Mouse (Mus musculus) telencephalon, adult 2 months (tissue): ENCODE results near the gene Gjb3.

Experiments used
- DNase-seq: peaks from one replicate; pipeline ENCODE4 v3.0.0-alpha.2; 2011; ENCODE audit warnings: low read depth, low spot score

Gene Gjb3

DNA sequence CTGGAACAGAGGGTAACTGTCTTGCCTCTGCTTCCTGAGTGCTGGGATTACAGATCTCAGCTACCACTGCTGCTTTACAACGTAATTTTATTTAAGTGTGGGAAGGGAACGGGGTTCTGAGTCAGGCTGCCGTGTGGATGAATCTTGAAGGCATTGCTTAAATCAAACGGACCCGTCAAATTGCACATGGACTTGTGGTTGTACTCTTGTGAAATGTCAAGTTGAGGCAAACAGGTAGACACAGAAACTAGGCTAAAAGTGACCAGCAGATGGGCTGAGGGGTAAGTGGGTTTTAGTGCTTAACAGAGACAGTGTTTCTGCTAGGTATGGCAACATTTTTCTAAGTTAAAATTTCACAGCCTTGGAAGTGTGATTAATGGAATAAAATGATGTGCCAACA, 7.0 kb upstream of the Gjb3 start:
- no peak for DNase-seq

DNA sequence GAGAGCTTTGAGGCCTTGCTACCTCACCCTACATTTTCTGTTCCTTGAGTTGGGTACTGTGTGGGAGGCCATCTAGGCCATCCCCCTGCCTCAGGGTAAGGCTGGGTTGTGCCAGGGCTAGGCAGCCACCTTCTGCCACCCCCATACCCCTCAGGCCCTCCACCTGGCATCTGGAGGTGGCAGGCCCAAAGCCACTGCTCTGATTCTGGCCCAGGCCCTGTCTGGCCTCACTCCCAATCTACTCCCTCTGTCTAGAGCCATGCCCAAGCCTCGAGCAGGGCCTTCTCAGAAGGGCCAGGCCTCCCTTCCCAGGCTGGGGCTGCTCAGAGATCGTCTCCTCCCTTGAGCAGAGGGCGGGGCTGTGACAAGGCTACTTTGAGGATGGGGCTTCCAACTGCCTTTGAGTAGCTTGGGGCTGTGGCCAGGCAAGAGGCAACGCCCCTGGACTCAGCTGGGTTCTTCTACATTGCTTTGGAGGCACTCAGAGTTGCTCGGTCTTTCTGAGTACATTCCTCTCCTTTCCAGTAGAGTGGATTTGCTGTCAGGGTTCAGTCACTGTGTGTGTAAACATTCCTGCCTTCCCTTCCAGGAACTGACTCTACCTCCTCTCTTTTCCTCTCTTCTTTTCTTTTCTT, 4.3 kb upstream of the Gjb3 start:
- no peak for DNase-seq

- no peak for DNase-seq
Observed at GRCm38 (mm10) chr4:127331171-127331570, 527 bp upstream of the Gjb3 start.

GRCm38 (mm10) chr4:127329751-127330150, 893 bp downstream of the Gjb3 start:
- no peak for DNase-seq

DNA sequence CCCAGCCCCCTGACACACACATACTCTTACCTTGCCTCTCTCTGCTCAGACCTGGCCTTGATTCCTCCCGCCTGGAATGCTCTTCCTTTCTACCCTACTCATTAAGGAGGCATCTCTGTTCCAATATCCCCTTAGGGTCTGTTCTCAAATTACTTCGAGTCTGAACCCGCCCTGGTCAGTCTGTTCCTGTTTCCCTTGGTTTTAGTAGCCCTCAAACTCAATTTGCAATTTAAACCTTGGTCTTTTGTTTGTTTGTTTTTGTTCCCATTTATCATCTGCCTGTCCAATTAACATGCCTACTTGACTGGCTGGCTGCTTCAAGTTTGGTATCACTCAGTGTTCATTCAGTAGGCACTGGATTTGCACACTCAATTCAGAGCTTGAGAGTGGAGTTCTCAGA, 1.6 kb downstream of the Gjb3 start:
- no peak for DNase-seq

- DNase-seq = no peak
Observed at GRCm38 (mm10) chr4:127328378-127328777, 2.3 kb downstream of the Gjb3 start.

- no peak for DNase-seq
Observed at GRCm38 (mm10) chr4:127327749-127328148, 2.9 kb downstream of the Gjb3 start.

DNA sequence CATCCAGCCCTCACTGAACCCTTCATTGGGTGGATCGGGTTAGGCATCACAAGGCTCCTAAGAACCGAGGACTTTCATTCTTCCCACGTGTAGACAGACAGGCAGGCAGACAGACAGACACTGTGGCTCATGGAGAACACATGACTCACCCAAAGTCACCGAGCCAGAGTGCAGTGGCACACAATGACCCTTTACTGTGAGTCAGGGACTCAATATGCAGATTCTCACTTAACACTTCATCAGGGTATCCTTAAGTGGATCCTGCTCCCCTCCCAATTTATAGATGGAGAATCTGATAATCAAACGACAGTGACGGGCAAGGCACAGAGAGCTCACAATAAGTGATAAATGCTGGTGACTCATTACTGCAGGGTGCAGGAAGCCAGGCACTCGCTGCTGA, 3.4 kb downstream of the Gjb3 start:
- DNase-seq = no peak

- DNase-seq = no peak
Observed at GRCm38 (mm10) chr4:127325276-127325675, 5.4 kb downstream of the Gjb3 start.

DNA sequence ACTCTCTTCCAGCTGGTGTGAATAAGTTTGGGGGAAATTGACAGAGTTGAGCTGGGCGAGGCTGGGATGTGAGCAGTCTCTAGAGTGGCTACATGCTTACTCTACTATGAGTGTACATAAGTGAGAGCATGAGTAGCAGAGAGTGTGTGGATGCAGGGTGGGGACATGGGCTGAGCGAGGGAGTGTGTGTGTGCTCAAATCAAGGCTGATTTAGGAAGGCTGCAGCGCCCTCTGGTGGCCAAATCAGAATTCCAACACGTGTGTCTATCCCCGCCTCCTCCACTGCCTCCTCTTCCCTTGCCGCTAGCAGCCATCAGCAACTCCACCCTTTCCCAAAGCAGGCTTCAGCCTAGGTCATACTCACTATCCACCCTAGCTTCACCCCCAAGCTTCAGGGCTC, 5.9 kb downstream of the Gjb3 start:
- peak; percentile 73 for DNase-seq

GRCm38 (mm10) chr4:127324296-127324695, 6.3 kb downstream of the Gjb3 start:
- no peak for DNase-seq

- DNase-seq = no peak
Observed at GRCm38 (mm10) chr4:127323651-127324050, 7.0 kb downstream of the Gjb3 start.

DNA sequence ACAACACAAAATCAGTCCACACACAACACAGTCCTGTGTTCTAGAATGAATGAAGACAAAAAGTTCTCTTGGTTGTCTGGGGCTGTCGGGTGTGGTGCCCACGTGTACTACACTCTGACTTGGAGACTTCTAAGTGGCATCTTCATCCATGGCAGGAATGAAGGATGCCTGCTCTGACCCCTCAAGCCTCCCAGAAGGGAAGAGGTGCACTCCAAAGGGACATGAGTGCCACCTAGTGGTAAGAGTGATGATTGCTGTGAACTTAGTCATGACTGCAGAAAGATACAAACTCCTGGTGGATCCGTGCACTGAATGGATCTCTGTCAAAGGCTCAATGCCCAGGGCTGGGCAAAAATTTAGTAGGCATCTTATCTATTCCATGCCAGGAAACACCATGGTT, 11.0 kb downstream of the Gjb3 start:
- DNase-seq = no peak

DNA sequence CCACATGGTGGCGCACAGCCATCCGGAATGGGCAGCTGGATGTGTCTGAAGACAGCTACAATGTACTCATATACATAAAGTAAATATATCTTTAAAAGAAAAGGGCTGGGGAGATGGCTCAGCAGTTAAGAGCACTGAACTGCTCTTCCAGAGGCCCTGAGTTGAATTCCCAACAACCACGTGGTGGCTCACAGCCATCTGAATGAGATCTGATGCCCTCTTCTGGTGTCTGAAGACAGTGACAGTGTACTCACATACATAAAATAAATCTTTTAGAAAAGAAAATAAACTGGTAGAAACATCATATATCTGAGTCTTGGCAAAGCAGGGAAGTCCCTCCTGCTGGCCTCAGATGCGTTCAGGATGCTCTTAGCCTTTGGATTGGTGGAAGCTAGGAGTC, 13.5 kb downstream of the Gjb3 start:
- no peak for DNase-seq

DNA sequence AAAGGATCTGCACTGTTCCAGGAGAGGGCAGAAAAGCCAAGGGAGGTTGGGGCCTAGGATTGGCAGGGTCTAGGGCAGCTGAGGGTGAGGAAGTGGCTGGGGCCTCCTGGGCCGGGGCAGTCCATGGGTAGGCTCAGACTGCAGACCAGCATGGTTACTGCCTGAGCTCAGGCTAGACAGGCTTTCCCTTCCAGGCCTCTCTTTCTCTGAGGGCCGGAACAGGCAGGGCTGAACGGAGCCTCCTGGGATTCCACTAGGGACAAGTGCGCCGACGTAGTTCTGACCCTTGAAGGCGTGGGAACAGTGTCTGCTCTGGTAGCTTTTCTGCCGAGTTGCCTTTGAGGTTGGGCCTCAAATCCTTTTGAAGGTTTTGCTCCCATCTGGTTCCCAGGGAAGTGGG, 14.9 kb downstream of the Gjb3 start:
- DNase-seq = no peak

GRCm38 (mm10) chr4:127314585-127314984, 16.1 kb downstream of the Gjb3 start:
- DNase-seq = no peak

DNA sequence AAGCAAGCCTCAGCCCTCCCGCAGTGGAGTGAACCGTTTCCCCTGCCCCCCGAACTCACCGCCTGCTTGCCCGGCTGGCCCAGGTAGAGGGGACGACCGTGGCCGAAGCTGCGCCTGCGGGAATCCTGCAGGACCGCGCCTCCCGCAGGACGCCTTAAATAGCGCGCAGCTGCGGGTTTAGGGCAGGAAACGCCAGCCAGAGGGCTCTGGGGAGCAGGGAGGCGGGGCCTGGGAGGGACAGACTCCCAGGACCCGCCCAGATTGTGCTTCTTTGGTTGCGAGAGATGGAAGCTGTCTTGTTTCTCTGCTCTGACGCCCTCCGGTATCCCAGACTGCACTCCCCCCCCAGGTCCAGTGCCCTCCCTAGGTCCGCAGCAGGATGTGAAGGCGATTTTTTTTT, 16.8 kb downstream of the Gjb3 start, which contains the start of gene Gja4:
TSS of gene Gja4 (minus strand) at position 179 of the 400 bp plus-strand sequence.
- DNase-seq = peak; percentile 33

DNA sequence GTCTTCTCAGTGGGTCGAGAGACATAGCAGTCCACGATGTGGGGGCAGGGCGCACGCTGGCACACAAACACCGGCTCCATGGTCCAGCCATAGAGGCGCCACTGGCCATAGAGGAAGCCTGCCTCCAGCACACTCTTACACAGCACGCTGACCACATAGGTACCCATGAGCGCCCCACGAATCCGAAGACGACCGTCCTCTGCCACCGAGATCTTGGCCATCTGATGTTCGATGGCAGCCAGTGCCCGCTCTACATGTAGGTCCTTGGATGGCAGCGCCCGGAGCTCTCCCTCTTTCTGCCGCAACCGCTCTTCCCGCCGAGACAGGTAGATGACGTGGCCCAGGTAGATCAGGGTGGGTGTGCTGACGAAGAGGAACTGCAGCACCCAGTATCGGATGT, 18.3 kb downstream of the Gjb3 start:
- no peak for DNase-seq

- DNase-seq = no peak
Observed at GRCm38 (mm10) chr4:127311561-127311960, 19.1 kb downstream of the Gjb3 start.

GRCm38 (mm10) chr4:127306915-127307314, 23.7 kb downstream of the Gjb3 start:
- DNase-seq = no peak

DNA sequence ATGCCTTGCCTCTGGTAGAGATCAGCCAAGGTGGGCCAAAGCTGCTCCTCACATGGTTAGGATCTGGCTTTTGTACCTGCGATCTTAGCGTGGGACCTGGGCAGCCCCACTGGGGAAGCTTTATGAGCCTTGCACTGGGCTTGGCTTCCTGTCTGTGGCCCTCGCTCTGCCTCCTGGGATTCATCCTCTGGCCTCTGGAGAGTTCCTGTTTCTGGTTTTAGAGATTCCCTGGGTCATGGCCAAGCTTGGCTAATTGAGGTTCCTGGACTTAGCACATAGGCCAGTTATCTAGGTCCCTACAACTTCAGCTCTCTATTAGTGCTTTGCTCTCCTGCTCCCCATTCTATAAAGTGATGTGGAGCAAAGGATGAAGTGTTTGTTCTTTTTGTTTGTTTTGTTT, 26.8 kb downstream of the Gjb3 start:
- no peak for DNase-seq

- no peak for DNase-seq
Observed at GRCm38 (mm10) chr4:127300503-127300902, 30.1 kb downstream of the Gjb3 start.

- DNase-seq = no peak
Observed at GRCm38 (mm10) chr4:127292631-127293030, 38.0 kb downstream of the Gjb3 start.

DNA sequence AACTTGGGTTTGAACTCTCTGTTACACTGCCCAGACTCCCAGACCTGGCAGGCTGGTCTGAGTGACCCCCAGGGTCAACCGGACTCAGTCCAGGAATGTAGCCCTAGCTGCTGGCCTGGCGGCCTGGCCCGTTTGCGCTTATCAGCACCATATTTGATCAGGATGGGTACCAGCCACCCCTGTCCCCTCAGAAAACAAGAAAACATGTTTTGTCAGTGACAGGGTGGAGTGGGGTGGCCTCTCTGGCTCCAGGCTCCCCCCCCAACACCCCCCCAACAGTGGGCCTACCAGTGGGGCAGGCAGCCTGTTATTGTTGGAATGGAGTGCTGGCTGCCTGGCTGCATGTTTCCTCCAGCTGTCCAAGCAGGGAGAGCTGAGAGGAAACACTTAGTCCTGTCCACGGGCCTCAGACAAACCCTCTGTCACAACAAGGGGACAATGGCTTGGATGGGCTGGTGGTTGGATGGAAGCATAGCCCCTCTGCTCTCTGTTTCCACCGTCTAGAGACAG, 41.5 kb downstream of the Gjb3 start:
- no peak for DNase-seq
